Mouse (Mus musculus): Measurements from ENCODE around the gene Stard9. TPM values are rescaled to one million over a fixed set of nuclear protein-coding genes. Genes with fewer than 3 reads are reported as not detected.

Stard9 gene
- total and polyA plus RNA-seq, 3 experiments, result 0.23 to 0.81 (median 0.76) TPM

DNA sequence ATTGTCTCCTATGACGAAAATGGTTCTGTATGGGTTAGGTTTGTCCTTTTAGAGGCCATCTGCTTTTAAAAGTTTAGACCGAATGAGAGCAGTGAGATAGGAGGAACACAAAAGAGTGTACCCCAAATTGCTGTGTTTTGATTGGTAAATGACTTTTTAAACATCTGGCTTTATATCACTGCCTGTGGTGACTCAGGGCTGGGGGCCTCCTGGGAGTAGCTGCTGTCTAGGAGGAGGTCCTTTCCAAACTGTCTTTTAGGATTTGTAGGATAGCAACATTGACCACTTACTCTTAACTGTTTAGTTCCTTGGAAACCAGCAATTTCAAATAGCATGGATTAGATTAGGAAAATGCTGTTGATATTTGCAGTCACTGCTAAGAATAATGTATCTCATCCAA, 1.3 kb downstream of the Stard9 start:
- no peaks in the 10 kb centered on the region for H3K27me3 ChIP-seq (replicated peaks)
- no peak overlapping the region for H3K9ac ChIP-seq (ENCODE audit: insufficient read depth, low read depth)
- in situ Hi-C loops (cut with MboI; ENCODE audit: low pct_ligation_motif_present, low pct_unique_long_range_greater_than_20kb, low sequenced_read_pairs) (no loop called here), dilution Hi-C loops (cut with MboI; ENCODE audit: extremely low pct_ligation_motif_present, extremely low pct_unique_long_range_greater_than_20kb, low sequenced_read_pairs) (no loop called here)
- TF ChIP-seq E2F4 (IDR thresholded peaks at IDR 0.05; ENCODE audit: insufficient replicate concordance, low read depth, low read length) (no peak), MEF2A (IDR thresholded peaks at IDR 0.05; ENCODE audit: borderline replicate concordance, low read depth, low read length) (no peak), USF1 (IDR thresholded peaks at IDR 0.05; ENCODE audit: low read depth, low read length) (no peak), GABPA (IDR thresholded peaks at IDR 0.05; ENCODE audit: insufficient replicate concordance, low read depth, low read length) (no peak), NRF1 (IDR thresholded peaks at IDR 0.05; ENCODE audit: low read depth, low read length) (no peak), JUND (conservative IDR thresholded peaks at IDR 0.05; ENCODE audit: low read depth, low read length) (no peak)
- no peaks in the 10 kb centered on the region for H3K9me3 ChIP-seq (replicated peaks; ENCODE audit: low read length)
- no peak for DNase-seq (ENCODE audit: extremely low read depth)
- peaks cover 3 to 13% of the 10 kb centered on the region in 2 experiments; a peak in 2 of 4 replicates for H3K4me1 ChIP-seq (ENCODE audit: control insufficient read depth in 1 of 2, insufficient read depth in 2 of 2)
- no peak overlapping the region for H3K4me3 ChIP-seq (replicated peaks in 1 of 3; ENCODE audit: low read depth in 2 of 3, low read length in 2 of 3, poor library complexity in 1 of 3)
- H3K36me3 ChIP-seq (replicated peaks in 1 of 2; ENCODE audit: control insufficient read depth in 1 of 2, insufficient read depth in 1 of 2, low read length in 1 of 2), result no peaks in the 10 kb centered on the region
- H3K4me2 ChIP-seq (ENCODE audit: insufficient read depth, low read depth, poor library complexity, severe bottlenecking), result no peak overlapping the region
- no peak overlapping the region for H3K27ac ChIP-seq (ENCODE audit: insufficient read depth, low read depth)
- H3K79me2 ChIP-seq (replicated peaks; ENCODE audit: control insufficient read depth, extremely low read depth, insufficient read depth, poor library complexity, severe bottlenecking), result no peaks in the 10 kb centered on the region

DNA sequence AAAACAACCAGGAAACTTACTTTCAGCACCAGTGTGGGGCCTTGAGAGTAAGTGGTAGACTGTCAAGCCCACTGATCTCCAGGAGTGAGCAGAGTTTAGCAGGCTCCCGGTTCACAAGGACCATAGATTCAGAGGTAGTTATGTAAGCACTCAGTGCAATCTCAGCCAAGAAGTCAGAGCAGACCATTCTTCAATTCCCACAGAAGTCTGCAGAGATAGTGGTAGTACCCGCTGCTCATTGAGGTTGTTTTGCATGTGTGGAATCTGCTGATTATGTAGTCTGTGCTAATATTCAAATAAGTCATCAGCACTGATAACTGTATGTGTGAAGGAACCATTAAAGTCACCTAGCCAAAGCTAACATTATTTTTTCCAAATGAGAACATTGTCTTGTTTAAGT, 1.7 kb downstream of the Stard9 start:
- Histone ChIP-seq H3K4me1 (ENCODE audit: control insufficient read depth in 1 of 2, insufficient read depth in 2 of 2) (peaks cover 3 to 13% of the 10 kb centered on the region in 2 experiments; a peak in 2 of 4 replicates), H3K9ac (ENCODE audit: insufficient read depth, low read depth) (no peak overlapping the region), H3K27ac (ENCODE audit: insufficient read depth, low read depth) (no peak overlapping the region), H3K4me2 (ENCODE audit: insufficient read depth, low read depth, poor library complexity, severe bottlenecking) (no peak overlapping the region), H3K9me3 (replicated peaks; ENCODE audit: low read length) (no peaks in the 10 kb centered on the region), H3K27me3 (replicated peaks) (no peaks in the 10 kb centered on the region), H3K4me3 (replicated peaks in 1 of 3; ENCODE audit: low read depth in 2 of 3, low read length in 2 of 3, poor library complexity in 1 of 3) (no peak overlapping the region), H3K36me3 (replicated peaks in 1 of 2; ENCODE audit: control insufficient read depth in 1 of 2, insufficient read depth in 1 of 2, low read length in 1 of 2) (no peaks in the 10 kb centered on the region), H3K79me2 (replicated peaks; ENCODE audit: control insufficient read depth, extremely low read depth, insufficient read depth, poor library complexity, severe bottlenecking) (no peaks in the 10 kb centered on the region)
- TF ChIP-seq MAFK (IDR thresholded peaks at IDR 0.05; ENCODE audit: insufficient replicate concordance, low read length), result no peak
- no peak for TF ChIP-seq GABPA (IDR thresholded peaks at IDR 0.05; ENCODE audit: insufficient replicate concordance, low read depth, low read length)
- TF ChIP-seq JUN (IDR thresholded peaks at IDR 0.05; ENCODE audit: insufficient read depth, low read depth, low read length), result no peak
- TF ChIP-seq JUND (conservative IDR thresholded peaks at IDR 0.05; ENCODE audit: low read depth, low read length), result no peak
- no peak for TF ChIP-seq KAT2A (IDR thresholded peaks at IDR 0.05; ENCODE audit: insufficient replicate concordance, low read length)
- DNase-seq (ENCODE audit: extremely low read depth), result no peak
- dilution Hi-C loops (cut with MboI; ENCODE audit: extremely low pct_ligation_motif_present, extremely low pct_unique_long_range_greater_than_20kb, low sequenced_read_pairs) (no loop called here), in situ Hi-C loops (cut with MboI; ENCODE audit: low pct_ligation_motif_present, low pct_unique_long_range_greater_than_20kb, low sequenced_read_pairs) (no loop called here)

DNA sequence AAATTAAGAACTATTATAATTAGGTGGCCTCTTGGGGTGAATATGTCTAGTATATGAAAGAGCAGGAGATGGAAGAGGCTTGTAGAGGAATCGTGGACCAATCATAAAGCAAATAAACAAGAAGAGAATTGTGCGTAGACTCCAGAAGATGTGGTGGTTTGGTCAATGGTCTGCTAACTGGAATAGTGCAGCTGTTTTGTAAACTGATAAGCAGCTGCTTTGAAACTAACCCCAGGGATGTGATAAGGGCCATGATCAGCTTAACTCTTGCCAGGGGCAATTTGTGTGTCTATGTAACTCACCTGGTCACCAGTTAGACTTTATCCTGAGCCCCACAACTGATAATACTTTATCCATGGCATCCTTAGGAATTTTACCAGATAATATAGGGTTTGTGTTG, 2.6 kb downstream of the Stard9 start:
- dilution Hi-C loops (cut with MboI; ENCODE audit: extremely low pct_ligation_motif_present, extremely low pct_unique_long_range_greater_than_20kb, low sequenced_read_pairs) (no loop called here), in situ Hi-C loops (cut with MboI; ENCODE audit: low pct_ligation_motif_present, low pct_unique_long_range_greater_than_20kb, low sequenced_read_pairs) (no loop called here)
- Histone ChIP-seq H3K36me3 (replicated peaks in 1 of 2; ENCODE audit: control insufficient read depth in 1 of 2, insufficient read depth in 1 of 2, low read length in 1 of 2) (no peaks in the 10 kb centered on the region), H3K4me2 (ENCODE audit: insufficient read depth, low read depth, poor library complexity, severe bottlenecking) (no peak overlapping the region), H3K4me3 (replicated peaks in 1 of 3; ENCODE audit: low read depth in 2 of 3, low read length in 2 of 3, poor library complexity in 1 of 3) (no peak overlapping the region), H3K27ac (ENCODE audit: insufficient read depth, low read depth) (no peak overlapping the region), H3K9me3 (replicated peaks; ENCODE audit: low read length) (no peaks in the 10 kb centered on the region), H3K79me2 (replicated peaks; ENCODE audit: control insufficient read depth, extremely low read depth, insufficient read depth, poor library complexity, severe bottlenecking) (no peaks in the 10 kb centered on the region), H3K9ac (ENCODE audit: insufficient read depth, low read depth) (no peak overlapping the region), H3K27me3 (replicated peaks) (no peaks in the 10 kb centered on the region), H3K4me1 (ENCODE audit: control insufficient read depth in 1 of 2, insufficient read depth in 2 of 2) (peaks cover 3 to 13% of the 10 kb centered on the region in 2 experiments; a peak in 2 of 4 replicates)
- TF ChIP-seq MAZ (IDR thresholded peaks at IDR 0.05; ENCODE audit: low read depth, low read length), result no peak
- TF ChIP-seq PAX5 (IDR thresholded peaks at IDR 0.05; ENCODE audit: low read length), result no peak
- no peak for TF ChIP-seq NELFE (IDR thresholded peaks at IDR 0.05; ENCODE audit: low read depth, low read length)
- TF ChIP-seq RCOR1 (conservative IDR thresholded peaks at IDR 0.05; ENCODE audit: low read depth, low read length), result no peak
- DNase-seq (ENCODE audit: extremely low read depth), result no peak
